Comparison of ENCODE assay signal across 8 mouse cellular contexts in the genomic region with DNA sequence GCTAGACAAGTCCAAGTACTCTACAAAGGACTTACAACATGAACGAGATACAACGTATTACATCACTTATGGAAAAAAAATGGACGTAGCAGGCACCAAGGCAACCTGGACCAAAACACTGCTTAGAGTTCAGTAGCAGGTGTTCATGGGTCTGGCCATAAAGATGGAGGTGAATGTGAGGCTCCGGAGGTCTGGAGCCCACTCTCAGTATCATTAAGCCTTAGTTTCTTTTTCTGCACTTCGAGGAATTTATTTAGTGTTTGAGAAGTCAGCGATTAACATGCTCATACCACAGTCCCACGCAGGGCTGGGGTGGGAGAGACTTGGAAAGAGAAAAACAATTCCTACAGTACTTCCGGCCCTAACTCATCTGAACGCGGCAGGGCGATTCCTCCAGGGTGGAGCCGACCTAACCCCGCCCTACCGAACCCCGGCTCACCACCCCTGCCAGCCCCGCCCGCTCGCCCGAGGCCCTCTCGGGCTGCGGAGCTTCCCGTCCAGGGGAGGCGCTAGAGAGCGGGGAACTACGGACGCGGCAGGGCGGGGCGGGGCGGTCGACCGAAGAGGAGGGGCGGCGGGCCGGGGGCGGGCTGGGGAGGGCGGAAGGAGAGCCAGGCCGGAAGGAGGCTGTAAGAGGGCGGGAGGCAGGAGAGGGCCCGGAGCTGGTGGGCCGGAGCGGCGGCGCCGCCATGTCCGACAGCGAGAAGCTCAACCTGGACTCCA. TPM values are rescaled to one million over a fixed set of nuclear protein-coding genes. Genes with fewer than 3 reads are reported as not detected.
A peak's percentile ranks its signal among the peaks of the same experiment; 100 is the strongest.
DNase-seq lines count a peak whose midpoint lies in the region; ATAC-seq lines count a peak whose summit lies in the region.

Ppp1ca (plus strand) TSS at position 538 of the 723 bp plus-strand sequence.

- peak; percentile 92 for ATAC-seq in hindbrain, embryonic 12.5 days (ENCODE audit: low FRiP score)

- H3K9ac ChIP-seq in hindbrain, embryonic 12.5 days: peak within 1 kb of the TSS; percentile 99

- 8% methylated on average over 40 of the region's 47 CpGs for WGBS in hindbrain, embryonic 12.5 days

- peak within 1 kb of the TSS; percentile 83 for H3K4me2 ChIP-seq in hindbrain, embryonic 12.5 days (replicated peaks)

- DNase-seq in NIH3T3 (ENCODE audit: low read depth): peak; percentile 99
- peak; percentile 99 for DNase-seq in cerebellum, postnatal 10 days
- peak; percentile 77 to 91 for DNase-seq in frontal cortex, postnatal 10 days (ENCODE audit: low spot score in 2 of 2)
- DNase-seq in layer of hippocampus, postnatal 14 days (ENCODE audit: low spot score in 2 of 2): peak; percentile 87 to 93
- DNase-seq in lung, postnatal 25 days (ENCODE audit: low spot score): peak; percentile 96
- DNase-seq in retina, embryonic 14.5 days (ENCODE audit: low spot score): peak; percentile 96
- peak; percentile 100 for DNase-seq in thymus, postnatal 4 days

- H3K9me3 ChIP-seq in hindbrain, embryonic 12.5 days (replicated peaks): no peaks in the 10 kb centered on the region

- peak within 1 kb of the TSS; percentile 91 for H3K4me3 ChIP-seq in hindbrain, embryonic 12.5 days

- H3K36me3 ChIP-seq in hindbrain, embryonic 12.5 days: peaks cover 33% of the 10 kb centered on the region

- H3K27ac ChIP-seq in hindbrain, embryonic 12.5 days: peak within 1 kb of the TSS; percentile 94

- H3K4me1 ChIP-seq in hindbrain, embryonic 12.5 days: peaks cover 24% of the 10 kb centered on the region

- 0 out of 2 replicates have a peak, but pooled peaks cover 4% of the 10 kb centered on the region for H3K27me3 ChIP-seq in hindbrain, embryonic 12.5 days

RNA-seq across cellular contexts. Expression of gene Ppp1ca, which starts in this region (rescaled TPM):
- 662 and 684 TPM in 2 replicates for polyA plus RNA-seq in hindbrain, embryonic 12.5 days (2016; fragmentation: Nextera tagmentation; extraction: Ambion mirVana)
- total RNA-seq in layer of hippocampus, postnatal 14 days (2021): 100 to 1,000 TPM; 281 TPM

Comparison
In these comparisons a context has a peak if more than half of its experiments do, and no peak if none do; other contexts are left out.
1. Peak in every context shown above with its lines: DNase-seq, ATAC-seq, H3K4me3 ChIP-seq and H3K27ac ChIP-seq.